ENCODE assay signal across 8 mouse cellular contexts in genomic region chr17:49539204-49539603, GRCm38 (mm10). TPM values are rescaled to one million over a fixed set of nuclear protein-coding genes. Genes with fewer than 3 reads are reported as not detected.
DNase-seq lines count a peak whose midpoint lies in the region; ATAC-seq and TF ChIP-seq lines count a peak whose summit lies in the region.

No protein-coding gene starts in this region.

- H3K36me3 ChIP-seq in lung, postnatal 0 days (ENCODE audit: insufficient read depth, low read length) = no peaks in the 10 kb centered on the region

- H3K9ac ChIP-seq in lung, postnatal 0 days (replicated peaks; ENCODE audit: low read depth) = no peak overlapping the region

- no peak for TF ChIP-seq CTCF in lung, postnatal 0 days (IDR thresholded peaks at IDR 0.05)

- 13% methylated on average over 8 of the region's 8 CpGs for WGBS in lung, postnatal 0 days

- H3K4me2 ChIP-seq in lung, postnatal 0 days (replicated peaks; ENCODE audit: low read depth, low read length) = 0 out of 2 replicates have a peak overlapping the region, but pooled peaks have one; percentile 8

- ATAC-seq in lung, postnatal 0 days = peak; percentile 80
- ATAC-seq in megakaryocyte-erythroid progenitor cell, adult 5-6 weeks (replicated peaks; ENCODE audit: low FRiP score, low TSS enrichment, poor library complexity, severe bottlenecking) = no peak

- no peaks in the 10 kb centered on the region for H3K9me3 ChIP-seq in lung, postnatal 0 days (ENCODE audit: low read length)

- TF ChIP-seq EP300 in lung, postnatal 0 days (IDR thresholded peaks at IDR 0.05) = no peak; the same call in 1 of the 2 replicates

- DNase-seq in ovary, postnatal 14 days (ENCODE audit: low spot score) = peak; percentile 20
- no peak for DNase-seq in ovary, adult 18-20 months (ENCODE audit: low spot score)
- peak; percentile 63 to 74 for DNase-seq in frontal cortex, adult 2 months (ENCODE audit: extremely low spot score in 1 of 2, low spot score in 1 of 2)
- DNase-seq in kidney, postnatal 25 days = peak; percentile 59
- peak; percentile 92 for DNase-seq in lung, postnatal 0 days (ENCODE audit: low spot score)
- peak; percentile 38 for DNase-seq in right cerebral cortex, postnatal 4 days
- DNase-seq in cerebellum, adult 11-12 months = no peak

- no peaks in the 10 kb centered on the region for H3K27me3 ChIP-seq in lung, postnatal 0 days (replicated peaks; ENCODE audit: insufficient read depth, low read length)

- no peak overlapping the region for H3K4me3 ChIP-seq in lung, postnatal 0 days (ENCODE audit: low read depth, low read length)

- H3K4me1 ChIP-seq in lung, postnatal 0 days (ENCODE audit: insufficient read depth, low read depth, low read length) = peaks cover 8% of the 10 kb centered on the region; the same call in 1 of the 2 replicates

- peak overlapping the region; percentile 32; the same call in 1 of the 2 replicates for H3K27ac ChIP-seq in lung, postnatal 0 days (ENCODE audit: low read length)

RNA-seq across cellular contexts. Expression of gene Daam2, which starts 24.9 kb away (rescaled TPM):
- 30.8 and 34.5 TPM in 2 replicates for polyA plus RNA-seq in frontal cortex, adult 2 months (2012; rRNA removed)
- polyA plus RNA-seq in lung, postnatal 0 days (2015; fragmentation: Nextera tagmentation; extraction: Ambion mirVana) = 4.6 and 6.6 TPM in 2 replicates
- not detected in 2 replicates for total RNA-seq in megakaryocyte-erythroid progenitor cell, adult 5-6 weeks (2014; fragmentation: Nextera tagmentation)
- not detected in 2 replicates for total RNA-seq in megakaryocyte-erythroid progenitor cell, adult 5-6 weeks (2017)

Comparison
In these comparisons a context has a peak if more than half of its experiments do, and no peak if none do; other contexts are left out.
1. DNase-seq: peak in ovary, postnatal 14 days (single experiment), frontal cortex, adult 2 months (2 of 2), kidney, postnatal 25 days (2 of 2), lung, postnatal 0 days (single experiment) and right cerebral cortex, postnatal 4 days (single experiment); none in ovary, adult 18-20 months (single experiment) and cerebellum, adult 11-12 months (single experiment).